Mouse (Mus musculus) bone marrow macrophage, adult 2 months (primary cell): Measurements from ENCODE around the gene Ddx39b. TPM values are rescaled to one million over a fixed set of nuclear protein-coding genes. Genes with fewer than 3 reads are reported as not detected.

ENCODE experiments used
- H3K27ac ChIP-seq: 2 replicates; pipeline ENCODE4 v1.5.1; 2012; ENCODE audit warnings: low read depth, low read length; ENCODE audit not compliant: insufficient read depth
- H3K4me1 ChIP-seq: 2 replicates; pipeline ENCODE4 v1.6.1; 2012; ENCODE audit warnings: low read length; ENCODE audit not compliant: control insufficient read depth, insufficient read depth
- H3K4me3 ChIP-seq: 2 replicates; pipeline ENCODE4 v1.5.1; 2012; ENCODE audit warnings: mild to moderate bottlenecking, low read length, moderate library complexity; ENCODE audit not compliant: insufficient read depth
- CTCF ChIP-seq: IDR thresholded peaks from 2 replicates; pipeline ENCODE4 v1.5.1; 2012; ENCODE audit warnings: low read depth, mild to moderate bottlenecking, low read length, moderate library complexity
- POLR2A ChIP-seq: IDR thresholded peaks from 2 replicates; pipeline ENCODE4 v1.6.1; 2012; ENCODE audit warnings: mild to moderate bottlenecking, low read depth, low read length, borderline replicate concordance
- polyA plus RNA-seq: library from polyadenylated mRNA; stranded (reverse); fragments of >200 nt; gene quantifications from 2 replicates; pipeline ENCODE4 v1.2.4, GENCODE M21; 2012; ENCODE audit not compliant: missing spikeins, insufficient read depth, insufficient read length

The Ddx39b gene
- 164 and 169 TPM in 2 replicates for polyA plus RNA-seq

- H3K27ac ChIP-seq: peak within 1 kb of the TSS; percentile 92
- peak within 1 kb of the TSS; percentile 71 for H3K4me3 ChIP-seq
- H3K4me1 ChIP-seq: peaks cover 37% of the 10 kb centered on the region
- no peak for TF ChIP-seq CTCF
- TF ChIP-seq POLR2A: 0 out of 2 replicates have a peak, but pooled peaks have one; percentile 53
Measured at GRCm38 (mm10) chr17:35241305-35242014, at the start of gene Ddx39b. TSS of gene Ddx39b (plus strand) at chr17:35241746.

DNA sequence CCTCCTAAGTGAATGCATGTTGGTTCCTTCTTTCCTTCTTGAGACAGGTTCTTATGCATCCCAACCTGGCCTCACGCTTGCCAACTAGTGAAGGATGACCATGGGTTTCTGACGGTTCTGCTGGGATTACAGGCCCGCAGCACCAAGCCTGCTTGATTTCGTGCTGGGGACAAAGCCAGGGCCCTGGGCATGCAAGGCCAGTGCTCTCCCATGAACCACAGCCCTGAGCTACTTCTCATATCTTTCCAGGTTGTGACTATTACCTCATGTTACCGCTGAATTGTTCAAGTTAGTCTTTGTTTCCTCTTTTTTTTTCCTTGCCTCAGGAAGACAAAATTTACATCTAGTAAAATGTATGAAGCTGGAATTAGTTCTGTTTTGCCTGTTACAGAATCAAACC, 48.6 kb upstream of the Ddx39b start:
- peak overlapping the region; percentile 40 for H3K27ac ChIP-seq
- no peak overlapping the region for H3K4me3 ChIP-seq

DNA sequence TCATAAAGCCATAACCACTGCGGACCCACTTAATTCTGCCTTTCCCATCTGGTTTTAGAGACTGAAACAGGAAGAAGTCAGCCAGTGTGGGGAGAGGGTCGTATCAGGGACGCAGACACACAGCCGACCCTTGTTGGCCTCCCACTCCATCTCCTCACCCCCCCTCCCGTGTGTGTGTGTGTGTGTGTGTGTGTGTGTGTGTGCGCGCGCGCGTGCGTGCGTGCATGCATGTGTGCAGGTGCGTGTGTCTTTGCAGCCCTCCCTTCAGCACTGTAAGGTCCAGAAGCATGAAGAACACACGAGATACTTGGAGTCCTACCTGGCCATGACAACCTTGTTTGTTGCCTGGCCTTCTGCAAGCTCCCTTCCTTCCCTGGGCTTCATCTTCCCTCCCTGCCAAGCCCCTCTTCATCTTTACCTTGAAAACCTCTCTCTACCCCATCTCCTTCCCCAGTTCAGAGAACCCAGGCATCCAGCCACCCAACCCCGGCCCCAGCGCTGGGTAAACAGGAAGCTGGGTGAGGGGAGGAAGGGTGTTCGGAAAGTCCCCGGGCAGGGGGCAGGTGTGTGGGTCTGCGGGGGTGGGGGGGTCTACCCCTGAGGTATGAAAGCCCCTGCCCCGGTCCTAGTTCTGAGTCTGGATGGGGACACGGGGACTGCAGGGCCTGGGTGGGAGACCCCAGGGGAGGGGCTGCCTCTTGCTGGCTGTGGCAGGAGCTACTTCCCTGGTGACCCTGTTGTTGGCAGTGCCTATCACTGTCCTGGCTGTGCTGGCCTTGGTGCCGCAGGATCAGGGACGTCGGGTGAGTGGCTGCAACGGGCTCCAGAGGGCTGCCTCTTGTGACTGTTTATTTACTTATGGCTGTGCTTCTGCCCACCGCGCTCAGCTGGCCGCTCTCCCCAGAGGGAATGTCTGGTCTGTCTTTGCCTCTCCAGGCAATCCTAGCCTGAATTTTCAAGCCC, 47.4 kb upstream of the Ddx39b start, which contains the start of gene Ltb:
Gene Ltb, plus strand, starts transcription at position 559 of the 963 bp plus-strand sequence.
- H3K27ac ChIP-seq: no peak within 1 kb of the TSS; the same call in 1 of the 2 replicates
- H3K4me1 ChIP-seq: peaks cover 52% of the 10 kb centered on the region
- TF ChIP-seq CTCF: no peak
- no peak for TF ChIP-seq POLR2A
- peak within 1 kb of the TSS; percentile 72 for H3K4me3 ChIP-seq

More for the DNA sequence above, 48.6 kb upstream of the Ddx39b start:
- no peak for TF ChIP-seq POLR2A
- TF ChIP-seq CTCF: no peak
- peaks cover 49% of the 10 kb centered on the region for H3K4me1 ChIP-seq

GRCm38 (mm10) chr17:35194844-35195630, 46.5 kb upstream of the Ddx39b start:
- TF ChIP-seq CTCF (no peak), POLR2A (no peak)
- H3K4me1 ChIP-seq: peaks cover 45% of the 10 kb centered on the region
- H3K27ac ChIP-seq: no peak overlapping the region
- H3K4me3 ChIP-seq: peak overlapping the region; percentile 72

GRCm38 (mm10) chr17:35195631-35196320, 45.8 kb upstream of the Ddx39b start:
- Histone ChIP-seq H3K4me3 (peak overlapping the region; percentile 72), H3K27ac (no peak overlapping the region), H3K4me1 (peaks cover 38% of the 10 kb centered on the region)
- TF ChIP-seq CTCF (peak; percentile 81), POLR2A (no peak)

DNA sequence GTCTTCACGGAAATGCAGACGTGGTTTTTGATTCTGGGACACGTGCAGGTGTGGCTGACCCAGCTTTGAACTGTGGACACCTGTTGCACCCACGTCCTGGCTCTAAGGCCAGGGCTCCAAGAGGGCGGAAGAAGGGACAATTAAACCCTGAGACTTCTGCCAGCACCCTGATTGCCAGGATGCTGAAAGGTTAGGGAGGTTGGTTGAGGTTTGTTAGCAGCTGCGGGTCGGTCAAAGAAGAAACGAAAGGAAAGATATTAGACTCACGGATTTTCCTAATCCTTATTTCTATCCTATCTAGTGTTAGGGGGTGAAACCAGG, 45.3 kb upstream of the Ddx39b start:
- Histone ChIP-seq H3K4me1 (peaks cover 37% of the 10 kb centered on the region), H3K4me3 (peak overlapping the region; percentile 72), H3K27ac (no peak overlapping the region)
- TF ChIP-seq CTCF (no peak), POLR2A (no peak)

DNA sequence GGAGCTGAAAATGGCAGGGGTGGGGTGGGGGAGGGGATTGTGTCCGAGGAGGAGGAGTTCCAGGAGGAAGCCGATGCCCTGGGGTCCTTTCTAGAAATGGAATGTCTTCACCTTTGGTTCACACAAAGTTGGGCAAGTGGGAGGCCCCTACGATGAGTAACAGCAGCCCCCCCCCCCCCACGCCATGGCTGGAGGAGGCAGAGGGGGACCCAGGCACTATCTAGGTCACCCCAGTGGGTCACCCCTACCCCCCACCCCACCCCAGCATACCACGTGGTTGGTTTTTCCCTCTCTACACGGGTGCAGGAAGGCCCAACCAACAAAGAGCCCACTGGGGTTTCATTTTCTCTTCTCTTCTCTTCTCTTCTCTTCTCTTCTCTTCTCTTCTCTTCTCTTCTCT, 44.4 kb upstream of the Ddx39b start:
- peaks cover 32% of the 10 kb centered on the region for H3K4me1 ChIP-seq
- no peak overlapping the region for H3K4me3 ChIP-seq
- H3K27ac ChIP-seq: no peak overlapping the region
- TF ChIP-seq CTCF: no peak
- no peak for TF ChIP-seq POLR2A

DNA sequence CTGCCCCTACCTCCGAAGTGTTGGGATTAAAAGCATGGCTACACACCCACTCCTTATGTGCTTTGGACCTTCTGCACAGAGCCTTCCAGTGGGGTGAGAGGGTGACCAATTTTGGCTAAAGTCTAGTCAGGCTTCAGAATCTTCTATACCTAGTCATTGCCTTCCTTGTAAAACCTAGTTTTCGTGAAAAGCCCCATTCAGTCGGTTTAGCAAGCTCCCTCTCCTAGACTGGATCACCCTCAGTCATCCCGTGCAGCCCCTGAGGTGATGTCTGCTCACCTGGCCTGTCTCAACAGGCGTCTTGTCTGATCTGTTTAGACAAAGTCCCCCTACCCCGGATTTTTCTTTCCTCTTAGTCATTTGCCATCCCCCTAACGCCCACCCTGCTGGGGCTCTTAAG, 43.5 kb upstream of the Ddx39b start:
- TF ChIP-seq CTCF: no peak
- no peak for TF ChIP-seq POLR2A
- no peak overlapping the region for H3K4me3 ChIP-seq
- no peak overlapping the region for H3K27ac ChIP-seq
- peaks cover 34% of the 10 kb centered on the region for H3K4me1 ChIP-seq

DNA sequence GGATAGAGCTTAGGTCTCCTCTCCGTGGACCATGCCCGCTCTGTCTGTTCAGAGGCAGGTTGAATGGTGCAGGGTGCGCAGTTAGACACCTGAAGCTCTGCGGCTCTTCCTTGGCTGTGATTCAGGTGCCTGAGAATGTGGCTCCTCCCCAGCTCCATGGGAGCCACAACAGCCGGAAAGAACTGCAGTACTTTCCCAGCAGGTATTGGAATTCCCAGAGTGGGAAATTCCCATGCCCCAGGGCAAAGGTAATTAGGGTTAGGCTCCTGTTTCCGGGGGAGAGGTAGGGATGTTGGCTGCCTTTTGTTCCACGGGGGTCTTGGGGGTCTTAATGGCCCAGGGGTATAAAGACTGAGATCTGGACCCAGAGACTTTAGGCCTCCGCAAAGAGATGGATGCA, 42.6 kb upstream of the Ddx39b start:
- H3K27ac ChIP-seq: no peak overlapping the region
- TF ChIP-seq CTCF (no peak), POLR2A (no peak)
- no peak overlapping the region; the same call in 1 of the 2 replicates for H3K4me3 ChIP-seq
- peaks cover 29% of the 10 kb centered on the region for H3K4me1 ChIP-seq
